Mouse (Mus musculus): ENCODE data around the gene Zswim3.

Gene Zswim3

GRCm38 (mm10) chr2:164781876-164782275 is 23.0 kb upstream of the Zswim3 start:
- 70% methylated on average over 4 of the region's 4 CpGs for WGBS

DNA sequence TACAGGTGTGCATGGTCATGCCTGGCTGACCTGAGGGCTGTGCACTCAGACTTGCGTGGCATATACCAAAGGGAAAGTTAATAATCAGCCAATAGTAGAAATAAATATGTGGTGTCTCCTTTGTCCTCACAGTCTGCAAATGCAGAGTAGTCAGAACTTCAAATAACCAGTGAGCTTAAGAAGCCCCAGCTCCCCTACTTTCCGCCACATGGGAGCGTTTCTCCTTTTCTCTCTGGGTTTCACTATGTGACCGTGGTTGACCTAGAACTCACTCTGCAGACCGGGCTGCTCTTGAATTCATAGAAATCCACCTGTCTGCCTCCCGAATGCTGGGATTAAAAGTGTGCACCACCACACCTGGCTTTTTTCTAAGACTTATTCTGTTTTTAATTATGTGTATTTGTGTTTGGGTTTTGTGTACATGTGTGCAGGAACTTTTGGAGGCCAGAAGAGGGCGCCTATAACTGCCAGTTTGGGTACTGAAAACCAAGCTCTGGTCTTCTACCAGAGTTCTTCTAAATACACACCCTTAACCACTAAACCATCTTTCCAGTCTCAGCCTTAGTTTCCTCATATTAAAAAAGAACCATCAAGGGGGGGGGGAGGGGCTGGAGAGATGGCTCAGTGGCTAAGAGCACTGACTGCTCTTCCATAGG is 20.8 kb upstream of the Zswim3 start:
- 77% methylated on average over 7 of the region's 7 CpGs for WGBS

- WGBS = 7% methylated on average over 7 of the region's 7 CpGs
Observed at GRCm38 (mm10) chr2:164784869-164785420, 20.0 kb upstream of the Zswim3 start.

DNA sequence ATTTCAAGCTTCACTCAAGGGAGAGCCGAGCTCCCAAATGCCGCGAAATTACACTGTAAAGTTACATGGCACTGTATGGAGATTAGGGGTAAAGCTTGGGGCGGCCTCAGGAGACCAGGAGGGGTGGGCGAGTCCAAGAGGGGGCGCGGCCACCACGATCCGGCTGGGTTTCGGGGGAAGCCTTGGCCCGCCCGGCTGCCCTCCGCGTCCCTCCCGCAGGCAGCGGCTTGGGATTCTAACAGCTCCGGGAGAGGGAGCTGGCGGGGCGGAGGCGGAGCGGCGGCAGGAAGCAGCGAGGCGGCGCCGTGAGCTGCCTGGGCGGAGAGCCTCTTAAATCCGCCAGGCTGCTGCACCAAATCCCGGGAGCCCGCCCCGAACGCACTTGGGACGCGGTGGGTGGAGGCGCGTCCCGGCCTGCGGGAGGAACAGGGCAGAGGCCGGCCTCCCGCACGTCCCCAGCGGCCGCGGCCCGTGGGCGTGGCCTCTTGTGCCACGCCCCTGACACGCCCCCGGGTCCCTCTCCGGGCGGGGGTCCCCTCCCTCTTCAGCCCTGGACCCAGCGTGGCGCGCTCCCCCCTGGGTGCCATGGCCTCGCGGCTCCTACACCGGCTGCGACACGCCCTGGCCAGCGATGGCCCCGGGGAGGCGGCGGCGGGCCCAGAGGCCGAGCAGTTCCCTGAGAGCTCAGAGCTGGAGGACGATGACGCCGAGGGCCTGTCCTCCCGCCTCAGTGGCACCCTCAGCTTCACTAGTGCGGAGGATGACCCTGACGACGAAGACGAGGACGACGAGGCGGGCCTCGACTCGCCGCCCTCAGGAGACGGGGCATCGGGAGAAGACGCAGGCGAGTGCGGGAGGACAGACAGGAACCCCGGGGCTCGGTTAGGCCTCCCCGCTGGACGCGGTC is 19.2 kb upstream of the Zswim3 start, which contains the start of gene Snx21:
TSS of gene Snx21 (plus strand) at position 343 of the 907 bp plus-strand sequence.
- under 1% methylated on average over 81 of the region's 89 CpGs for WGBS

DNA sequence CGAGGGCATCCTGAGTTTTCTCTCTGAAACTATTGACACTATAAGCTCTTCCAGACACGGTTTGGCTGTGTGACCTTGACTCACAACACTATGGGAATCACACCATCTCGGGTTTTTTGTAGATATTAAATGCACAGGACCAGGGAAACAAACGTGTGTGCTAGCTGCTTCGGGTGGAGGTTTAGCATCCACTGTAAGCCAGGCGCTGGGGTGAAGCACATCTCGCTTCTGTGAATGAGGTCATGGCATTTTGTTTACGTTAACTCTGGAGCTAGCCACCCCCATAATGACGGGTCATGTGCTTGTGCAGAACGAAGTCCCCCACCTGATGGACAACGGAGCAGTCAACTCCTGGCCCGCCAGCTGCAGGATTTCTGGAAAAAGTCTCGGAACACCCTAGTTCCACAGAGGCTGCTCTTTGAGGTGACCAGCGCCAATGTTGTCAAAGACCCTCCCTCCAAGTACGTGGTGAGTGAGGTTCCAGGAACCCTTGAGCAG is 18.5 kb upstream of the Zswim3 start:
- 6% methylated on average over 15 of the region's 15 CpGs for WGBS

GRCm38 (mm10) chr2:164787032-164787431 is 17.9 kb upstream of the Zswim3 start:
- 67% methylated on average over 3 of the region's 3 CpGs for WGBS

GRCm38 (mm10) chr2:164787779-164788178 is 17.1 kb upstream of the Zswim3 start:
- WGBS = 49% methylated on average over 10 of the region's 10 CpGs

GRCm38 (mm10) chr2:164788411-164788810 is 16.5 kb upstream of the Zswim3 start:
- WGBS = 48% methylated on average over 4 of the region's 4 CpGs

- 83% methylated on average over 4 of the region's 4 CpGs for WGBS
Observed at GRCm38 (mm10) chr2:164790451-164790850, 14.4 kb upstream of the Zswim3 start.

DNA sequence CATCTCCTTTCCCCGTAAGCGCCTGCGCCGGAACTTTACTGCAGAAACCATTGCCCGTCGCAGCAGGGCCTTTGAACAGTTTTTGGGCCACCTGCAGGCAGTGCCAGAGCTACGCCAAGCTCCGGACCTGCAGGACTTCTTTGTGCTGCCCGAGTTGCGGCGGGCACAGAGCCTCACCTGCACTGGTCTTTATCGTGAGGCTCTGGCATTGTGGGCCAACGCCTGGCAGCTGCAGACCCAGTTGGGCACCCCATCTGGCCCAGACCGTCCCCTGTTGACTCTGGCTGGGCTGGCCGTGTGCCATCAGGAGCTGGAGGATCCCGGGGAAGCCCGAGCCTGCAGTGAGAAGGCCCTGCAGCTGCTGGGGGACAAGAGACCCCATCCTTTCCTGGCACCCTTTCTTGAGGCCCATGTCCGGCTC is 13.0 kb upstream of the Zswim3 start:
- whole genome bisulfite sequencing = 74% methylated on average over 18 of the region's 18 CpGs

GRCm38 (mm10) chr2:164792400-164793190 is 12.3 kb upstream of the Zswim3 start:
- 80% methylated on average over 12 of the region's 12 CpGs for WGBS

DNA sequence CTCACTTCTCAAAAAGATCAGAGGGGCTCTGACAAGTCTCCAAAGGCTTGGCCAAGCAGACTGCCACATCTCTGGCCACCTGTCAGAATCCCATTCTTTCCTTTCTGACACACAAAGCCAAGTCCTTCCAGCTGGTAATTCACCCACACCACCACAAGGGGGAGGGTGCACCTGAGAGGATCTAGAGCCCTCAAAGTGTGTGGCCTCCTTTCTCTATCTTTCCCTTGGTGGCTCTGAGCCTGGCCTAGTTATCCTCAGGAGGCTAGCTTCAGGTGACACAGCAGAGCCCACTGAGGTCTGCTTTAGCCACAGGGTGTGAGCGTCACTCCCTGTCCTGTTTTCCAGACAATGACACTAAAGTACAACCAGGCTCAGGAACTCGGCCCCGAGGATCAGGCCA is 11.7 kb upstream of the Zswim3 start:
- WGBS = 74% methylated on average over 3 of the region's 3 CpGs

- WGBS = 90% methylated on average over 2 of the region's 2 CpGs
Observed at GRCm38 (mm10) chr2:164793772-164794171, 11.1 kb upstream of the Zswim3 start.

- WGBS = 17% methylated on average over 5 of the region's 5 CpGs
Observed at GRCm38 (mm10) chr2:164794293-164794692, 10.6 kb upstream of the Zswim3 start.

DNA sequence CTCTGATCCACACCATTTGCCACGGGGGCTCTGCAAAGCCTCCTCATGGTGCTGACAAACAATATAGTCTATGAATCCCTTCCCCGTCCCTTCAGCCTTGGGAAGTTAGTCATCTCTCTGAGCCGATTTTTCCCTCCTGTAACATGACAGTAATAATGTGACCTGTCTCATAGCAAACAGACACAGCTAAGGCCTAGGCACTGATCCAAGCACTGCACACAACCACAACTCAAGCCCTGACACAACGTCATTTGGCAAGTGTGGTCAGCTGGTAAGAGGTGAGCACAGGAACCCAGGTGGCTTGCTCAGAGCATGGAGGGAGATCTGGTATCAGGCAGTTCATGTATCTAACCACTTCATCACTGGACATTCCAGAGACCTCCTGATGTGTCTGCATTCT is 9.0 kb upstream of the Zswim3 start:
- WGBS = 74% methylated on average over 4 of the region's 4 CpGs

GRCm38 (mm10) chr2:164798554-164798953 is 6.3 kb upstream of the Zswim3 start:
- 66% methylated on average over 6 of the region's 6 CpGs for WGBS

- 79% methylated on average over 13 of the region's 13 CpGs for WGBS
Observed at GRCm38 (mm10) chr2:164800252-164801004, 4.5 kb upstream of the Zswim3 start.

- 87% methylated on average over 16 of the region's 16 CpGs for WGBS
Observed at GRCm38 (mm10) chr2:164803201-164803920, 1.5 kb upstream of the Zswim3 start.

- WGBS = 53% methylated on average over 1 of the region's 1 CpGs
Observed at GRCm38 (mm10) chr2:164803921-164804313, 981 bp upstream of the Zswim3 start.

DNA sequence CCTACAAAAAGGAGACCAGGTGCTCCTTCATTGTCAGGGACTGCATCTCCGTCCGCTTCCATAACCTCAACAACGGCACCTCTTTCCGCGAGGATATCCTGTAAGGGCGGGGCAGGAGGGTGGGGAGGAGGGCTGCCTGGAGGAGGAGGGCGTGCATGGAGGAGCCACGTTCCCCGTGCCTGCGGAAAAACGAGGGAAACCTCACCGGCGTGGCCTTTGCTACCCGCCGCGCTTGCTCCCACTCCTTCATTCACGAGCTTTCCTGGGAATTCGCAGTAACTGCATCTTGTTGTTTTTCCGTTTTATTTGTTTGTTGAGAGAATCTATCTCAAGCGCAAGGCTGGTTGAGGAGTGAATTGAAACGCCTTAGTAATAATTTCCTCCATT is 427 bp downstream of the Zswim3 start:
- under 1% methylated on average over 21 of the region's 21 CpGs for WGBS
